Mouse (Mus musculus): ENCODE results near the gene Atf6b. TPM values are rescaled to one million over a fixed set of nuclear protein-coding genes. Genes with fewer than 3 reads are reported as not detected.

Gene Atf6b
- polyA plus RNA-seq, 1 experiment from 2014 or later = 42.5 TPM

- no peak for DNase-seq (ENCODE audit: low spot score)
- H3K27ac ChIP-seq (ENCODE audit: low read length) = peak overlapping the region; percentile 81
Measured at GRCm38 (mm10) chr17:34654392-34654791, 7.4 kb downstream of the Atf6b start.

GRCm38 (mm10) chr17:34655160-34655559, 8.2 kb downstream of the Atf6b start:
- WGBS = 31% methylated on average over 7 of the region's 7 CpGs
- Histone ChIP-seq H3K9ac (replicated peaks; ENCODE audit: low read depth) (0 out of 2 replicates have a peak overlapping the region, but pooled peaks have one; percentile 8), H3K27ac (ENCODE audit: low read length) (peak overlapping the region; percentile 81), H3K27me3 (replicated peaks; ENCODE audit: insufficient read depth, low read length) (0 out of 2 replicates have a peak, but pooled peaks cover 3% of the 10 kb centered on the region), H3K4me3 (ENCODE audit: low read depth, low read length) (no peak overlapping the region), H3K36me3 (ENCODE audit: insufficient read depth, low read length) (0 out of 2 replicates have a peak, but pooled peaks cover 7% of the 10 kb centered on the region), H3K9me3 (ENCODE audit: low read length) (no peaks in the 10 kb centered on the region), H3K4me1 (ENCODE audit: insufficient read depth, low read depth, low read length) (peaks cover 5% of the 10 kb centered on the region), H3K4me2 (replicated peaks; ENCODE audit: low read depth, low read length) (no peak overlapping the region)
- ATAC-seq (peak; percentile 68), DNase-seq (ENCODE audit: low spot score) (peak; percentile 75)
- TF ChIP-seq EP300 (IDR thresholded peaks at IDR 0.05) = peak; percentile 80; the same call in 1 of the 2 replicates
- no peak for TF ChIP-seq CTCF (IDR thresholded peaks at IDR 0.05)

More at GRCm38 (mm10) chr17:34654392-34654791, 7.4 kb downstream of the Atf6b start:
- no peak overlapping the region for H3K4me3 ChIP-seq (ENCODE audit: low read depth, low read length)
- 0 out of 2 replicates have a peak, but pooled peaks cover under 1% of the 10 kb centered on the region for H3K27me3 ChIP-seq (replicated peaks; ENCODE audit: insufficient read depth, low read length)
- no peak overlapping the region for H3K9ac ChIP-seq (replicated peaks; ENCODE audit: low read depth)
- WGBS = 89% methylated on average over 13 of the region's 13 CpGs
- peaks cover 5% of the 10 kb centered on the region for H3K4me1 ChIP-seq (ENCODE audit: insufficient read depth, low read depth, low read length)
- TF ChIP-seq CTCF (IDR thresholded peaks at IDR 0.05) (no peak), EP300 (IDR thresholded peaks at IDR 0.05) (no peak)
- H3K36me3 ChIP-seq (ENCODE audit: insufficient read depth, low read length) = 0 out of 2 replicates have a peak, but pooled peaks cover 7% of the 10 kb centered on the region
- no peak for ATAC-seq
- H3K9me3 ChIP-seq (ENCODE audit: low read length) = no peaks in the 10 kb centered on the region
- H3K4me2 ChIP-seq (replicated peaks; ENCODE audit: low read depth, low read length) = no peak overlapping the region

GRCm38 (mm10) chr17:34655581-34655991, 8.6 kb downstream of the Atf6b start:
- peak overlapping the region; percentile 81 for H3K27ac ChIP-seq (ENCODE audit: low read length)
- peak; percentile 69 for TF ChIP-seq EP300 (IDR thresholded peaks at IDR 0.05)
- TF ChIP-seq CTCF (IDR thresholded peaks at IDR 0.05) = peak; percentile 66
- ATAC-seq (peak; percentile 91), DNase-seq (ENCODE audit: low spot score) (peak; percentile 96)
- H3K27me3 ChIP-seq (replicated peaks; ENCODE audit: insufficient read depth, low read length) = peaks cover 3% of the 10 kb centered on the region; the same call in 1 of the 2 replicates
- peaks cover 8% of the 10 kb centered on the region for H3K4me1 ChIP-seq (ENCODE audit: insufficient read depth, low read depth, low read length)
- no peaks in the 10 kb centered on the region for H3K9me3 ChIP-seq (ENCODE audit: low read length)
- H3K4me2 ChIP-seq (replicated peaks; ENCODE audit: low read depth, low read length) = no peak overlapping the region
- 0 out of 2 replicates have a peak, but pooled peaks cover 7% of the 10 kb centered on the region for H3K36me3 ChIP-seq (ENCODE audit: insufficient read depth, low read length)
- 24% methylated on average over 4 of the region's 4 CpGs for WGBS
- H3K4me3 ChIP-seq (ENCODE audit: low read depth, low read length) = no peak overlapping the region
- H3K9ac ChIP-seq (replicated peaks; ENCODE audit: low read depth) = 0 out of 2 replicates have a peak overlapping the region, but pooled peaks have one; percentile 8

DNA sequence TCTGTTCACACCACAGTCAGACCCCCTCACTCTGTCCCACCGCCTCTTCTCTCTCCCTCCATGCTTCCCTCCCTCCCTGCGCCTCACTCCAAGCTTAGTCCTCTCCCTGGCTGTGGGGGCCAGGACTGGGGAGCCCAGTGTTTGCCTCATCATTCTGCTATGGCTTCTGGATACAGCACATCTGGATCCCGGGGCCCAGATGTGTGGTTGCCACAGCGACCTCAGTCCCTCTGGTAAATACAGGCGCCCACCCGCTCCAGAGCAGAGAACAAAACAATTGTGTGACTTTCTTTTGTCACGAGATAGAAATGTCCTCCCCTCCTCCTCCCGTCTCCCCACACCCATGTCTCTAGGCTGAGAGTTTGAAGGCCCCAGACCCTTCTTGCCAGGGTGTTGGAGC, 9.7 kb downstream of the Atf6b start:
- H3K4me2 ChIP-seq (replicated peaks; ENCODE audit: low read depth, low read length) = no peak overlapping the region
- no peak overlapping the region for H3K27ac ChIP-seq (ENCODE audit: low read length)
- no peak overlapping the region for H3K4me3 ChIP-seq (ENCODE audit: low read depth, low read length)
- no peak overlapping the region for H3K9ac ChIP-seq (replicated peaks; ENCODE audit: low read depth)
- peaks cover 17% of the 10 kb centered on the region for H3K4me1 ChIP-seq (ENCODE audit: insufficient read depth, low read depth, low read length)
- WGBS = 55% methylated on average over 8 of the region's 8 CpGs
- H3K9me3 ChIP-seq (ENCODE audit: low read length) = no peaks in the 10 kb centered on the region
- H3K27me3 ChIP-seq (replicated peaks; ENCODE audit: insufficient read depth, low read length) = peaks cover 7% of the 10 kb centered on the region; the same call in 1 of the 2 replicates
- TF ChIP-seq EP300 (IDR thresholded peaks at IDR 0.05) = no peak
- TF ChIP-seq CTCF (IDR thresholded peaks at IDR 0.05) = no peak
- ATAC-seq (no peak), DNase-seq (ENCODE audit: low spot score) (no peak)
- H3K36me3 ChIP-seq (ENCODE audit: insufficient read depth, low read length) = 0 out of 2 replicates have a peak, but pooled peaks cover 7% of the 10 kb centered on the region

DNA sequence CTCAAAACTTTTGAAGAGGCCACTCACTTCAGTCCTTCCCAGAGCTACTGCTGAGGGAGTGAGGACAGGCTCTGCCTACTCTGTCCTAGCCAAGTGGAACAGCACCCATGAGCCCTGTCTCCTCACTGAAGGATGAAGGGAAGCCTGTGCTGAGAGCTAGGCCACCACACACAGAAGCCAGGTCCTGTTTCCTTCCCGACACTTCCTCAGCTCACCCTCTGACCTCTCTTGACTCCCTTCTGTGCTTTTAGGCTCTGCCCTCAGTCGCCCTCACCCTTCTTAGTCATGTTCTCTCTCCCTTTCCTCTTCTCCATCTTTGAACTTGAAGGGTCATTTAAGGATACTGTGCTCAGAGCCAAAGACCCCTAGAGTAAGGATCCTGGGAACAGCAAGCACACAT, 10.3 kb downstream of the Atf6b start:
- H3K4me1 ChIP-seq (ENCODE audit: insufficient read depth, low read depth, low read length) = peaks cover 17% of the 10 kb centered on the region
- ATAC-seq = no peak
- H3K36me3 ChIP-seq (ENCODE audit: insufficient read depth, low read length) = 0 out of 2 replicates have a peak, but pooled peaks cover 7% of the 10 kb centered on the region
- H3K9me3 ChIP-seq (ENCODE audit: low read length) = no peaks in the 10 kb centered on the region
- DNase-seq (ENCODE audit: low spot score) = no peak
- no peak overlapping the region for H3K27ac ChIP-seq (ENCODE audit: low read length)
- TF ChIP-seq EP300 (IDR thresholded peaks at IDR 0.05) = no peak
- TF ChIP-seq CTCF (IDR thresholded peaks at IDR 0.05) = no peak
- no peak overlapping the region for H3K4me3 ChIP-seq (ENCODE audit: low read depth, low read length)
- no peak overlapping the region for H3K4me2 ChIP-seq (replicated peaks; ENCODE audit: low read depth, low read length)
- peaks cover 7% of the 10 kb centered on the region; the same call in 1 of the 2 replicates for H3K27me3 ChIP-seq (replicated peaks; ENCODE audit: insufficient read depth, low read length)
- H3K9ac ChIP-seq (replicated peaks; ENCODE audit: low read depth) = no peak overlapping the region
- 30% methylated on average over 2 of the region's 2 CpGs for WGBS

DNA sequence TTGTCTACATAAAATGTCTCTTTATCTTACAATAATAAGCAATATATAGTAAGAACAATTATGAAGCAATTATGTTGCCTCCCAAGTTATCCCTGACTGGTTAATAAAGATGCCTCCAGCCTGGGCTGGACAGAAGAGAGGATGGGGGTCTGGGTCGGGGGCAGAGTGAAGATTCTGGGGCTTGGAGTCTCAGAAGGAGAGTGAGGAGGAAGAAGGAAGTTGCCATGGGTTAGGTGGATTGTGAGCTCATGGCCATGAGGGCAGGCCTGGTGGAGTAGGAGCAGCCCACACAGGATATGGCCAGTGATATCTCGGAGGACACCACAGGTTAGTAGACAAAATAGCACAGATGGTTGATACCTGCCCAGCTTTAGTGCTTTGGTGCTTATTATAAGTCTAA, 11.2 kb downstream of the Atf6b start:
- DNase-seq (ENCODE audit: low spot score) (no peak), ATAC-seq (no peak)
- TF ChIP-seq EP300 (IDR thresholded peaks at IDR 0.05) = no peak
- TF ChIP-seq CTCF (IDR thresholded peaks at IDR 0.05) = no peak
- 72% methylated on average over 2 of the region's 2 CpGs for WGBS
- Histone ChIP-seq H3K27me3 (replicated peaks; ENCODE audit: insufficient read depth, low read length) (peaks cover 7% of the 10 kb centered on the region; the same call in 1 of the 2 replicates), H3K27ac (ENCODE audit: low read length) (no peak overlapping the region), H3K4me1 (ENCODE audit: insufficient read depth, low read depth, low read length) (peaks cover 17% of the 10 kb centered on the region), H3K4me3 (ENCODE audit: low read depth, low read length) (no peak overlapping the region), H3K36me3 (ENCODE audit: insufficient read depth, low read length) (no peaks in the 10 kb centered on the region), H3K4me2 (replicated peaks; ENCODE audit: low read depth, low read length) (no peak overlapping the region), H3K9me3 (ENCODE audit: low read length) (no peaks in the 10 kb centered on the region), H3K9ac (replicated peaks; ENCODE audit: low read depth) (no peak overlapping the region)
